Mouse (Mus musculus) large intestine, adult 2 months (tissue): ENCODE measurements around the gene Skint7. TPM values are rescaled to one million over a fixed set of nuclear protein-coding genes. Genes with fewer than 3 reads are reported as not detected.
"Not testable (repeated sequence)": the region's sequence is repeated elsewhere in the genome, so short reads cannot be mapped to it uniquely, and the experiment has no call there.

Experiments used
- DNase-seq: peaks from one replicate; pipeline ENCODE4 v3.0.0-alpha.2; 2012; ENCODE audit warnings: low read depth, low spot score
- WGBS: fragments of 180-500 bp; shearing (Covaris S2); methylation state at CpG from one replicate; pipeline ENCODE4 v1.1.7; 2018; 5-methylcytosine and 5-hydroxymethylcytosine counted together
- polyA plus RNA-seq: library from polyadenylated mRNA; depleted of rRNA; stranded (reverse); fragments of >200 nt; gene quantifications from 2 replicates; pipeline ENCODE4 v1.2.3, GENCODE M21; 2012; rRNA removed

Skint7 gene
- polyA plus RNA-seq = not detected in 2 replicates

GRCm38 (mm10) chr4:111972623-111973022 lies at the start of gene Skint7:
Gene Skint7 (plus strand): TSS chr4:111972923.
- 89% methylated on average over 1 of the region's 1 CpGs for WGBS
- DNase-seq = no peak

- no peak for DNase-seq
- WGBS = 8% methylated on average over 1 of the region's 1 CpGs
Observed at GRCm38 (mm10) chr4:111961309-111961708, 11.4 kb upstream of the Skint7 start.

- WGBS = 76% methylated on average over 1 of the region's 1 CpGs
Observed at GRCm38 (mm10) chr4:111963241-111963640, 9.5 kb upstream of the Skint7 start.

GRCm38 (mm10) chr4:111963669-111964068 lies 9.1 kb upstream of the Skint7 start:
- WGBS = 85% methylated on average over 3 of the region's 3 CpGs
- no peak for DNase-seq

More at GRCm38 (mm10) chr4:111963241-111963640, 9.5 kb upstream of the Skint7 start:
- DNase-seq = not testable (repeated sequence)

GRCm38 (mm10) chr4:112005969-112006368 lies 33.2 kb downstream of the Skint7 start, which contains the start of gene Skint1:
Gene Skint1 (plus strand): TSS chr4:112006269.
- DNase-seq = no peak

Other genes with a start within 250 kb of the Skint7 start
- gene Slc5a9, start 70.0 kb upstream of the Skint7 start, polyA plus RNA-seq = 16.0 and 34.4 TPM in 2 replicates
- gene Skint8, start 53.5 kb upstream of the Skint7 start, polyA plus RNA-seq = not detected in 2 replicates
- not detected in 2 replicates for gene Skint1, start 33.3 kb downstream of the Skint7 start, polyA plus RNA-seq
- gene Skint4, start 99.1 kb downstream of the Skint7 start, polyA plus RNA-seq = not detected in 2 replicates